Mouse (Mus musculus): Measurements from ENCODE around the gene Fam13a. TPM values are rescaled to one million over a fixed set of nuclear protein-coding genes. Genes with fewer than 3 reads are reported as not detected.
A peak's percentile ranks its signal among the peaks of the same experiment; 100 is the strongest.

Gene Fam13a
- polyA plus RNA-seq, 1 experiment = 1.6 TPM

- TF ChIP-seq CTCF (IDR thresholded peaks at IDR 0.05; ENCODE audit: control insufficient read depth, insufficient read depth, low read length) (peak; percentile 14; the same call in 1 of the 2 replicates), POLR2A (IDR thresholded peaks at IDR 0.05; ENCODE audit: borderline replicate concordance, control insufficient read depth, low read depth, low read length) (no peak)
- WGBS = 55% methylated on average over 1 of the region's 1 CpGs
- H3K4me3 ChIP-seq (replicated peaks; ENCODE audit: control insufficient read depth, low read depth, low read length) = no peak overlapping the region
- H3K27ac ChIP-seq (ENCODE audit: control insufficient read depth, insufficient read depth, low read depth, low read length, poor library complexity) = no peak overlapping the region
- no peaks in the 10 kb centered on the region for H3K4me1 ChIP-seq (ENCODE audit: control insufficient read depth, insufficient read depth, low read length)
These were observed 8.0 kb downstream of the Fam13a start for GRCm38 (mm10) chr6:59016336-59016832.

GRCm38 (mm10) chr6:59014760-59015159 is 9.6 kb downstream of the Fam13a start:
- TF ChIP-seq POLR2A (IDR thresholded peaks at IDR 0.05; ENCODE audit: borderline replicate concordance, control insufficient read depth, low read depth, low read length) (no peak), CTCF (IDR thresholded peaks at IDR 0.05; ENCODE audit: control insufficient read depth, insufficient read depth, low read length) (no peak)
- H3K4me1 ChIP-seq (ENCODE audit: control insufficient read depth, insufficient read depth, low read length) = no peaks in the 10 kb centered on the region
- H3K4me3 ChIP-seq (replicated peaks; ENCODE audit: control insufficient read depth, low read depth, low read length) = no peak overlapping the region
- H3K27ac ChIP-seq (ENCODE audit: control insufficient read depth, insufficient read depth, low read depth, low read length, poor library complexity) = no peak overlapping the region
- WGBS = 71% methylated on average over 2 of the region's 2 CpGs

GRCm38 (mm10) chr6:59014088-59014759 is 10.1 kb downstream of the Fam13a start:
- Histone ChIP-seq H3K4me3 (replicated peaks; ENCODE audit: control insufficient read depth, low read depth, low read length) (no peak overlapping the region), H3K27ac (ENCODE audit: control insufficient read depth, insufficient read depth, low read depth, low read length, poor library complexity) (no peak overlapping the region), H3K4me1 (ENCODE audit: control insufficient read depth, insufficient read depth, low read length) (no peaks in the 10 kb centered on the region)
- 80% methylated on average over 8 of the region's 8 CpGs for WGBS
- TF ChIP-seq CTCF (IDR thresholded peaks at IDR 0.05; ENCODE audit: control insufficient read depth, insufficient read depth, low read length) = no peak
- no peak for TF ChIP-seq POLR2A (IDR thresholded peaks at IDR 0.05; ENCODE audit: borderline replicate concordance, control insufficient read depth, low read depth, low read length)

GRCm38 (mm10) chr6:59010792-59011191 is 13.6 kb downstream of the Fam13a start:
- TF ChIP-seq POLR2A (IDR thresholded peaks at IDR 0.05; ENCODE audit: borderline replicate concordance, control insufficient read depth, low read depth, low read length) (no peak), CTCF (IDR thresholded peaks at IDR 0.05; ENCODE audit: control insufficient read depth, insufficient read depth, low read length) (no peak)
- no peak overlapping the region for H3K27ac ChIP-seq (ENCODE audit: control insufficient read depth, insufficient read depth, low read depth, low read length, poor library complexity)
- no peak overlapping the region for H3K4me3 ChIP-seq (replicated peaks; ENCODE audit: control insufficient read depth, low read depth, low read length)
- no peaks in the 10 kb centered on the region for H3K4me1 ChIP-seq (ENCODE audit: control insufficient read depth, insufficient read depth, low read length)
- WGBS = 85% methylated on average over 3 of the region's 3 CpGs

- WGBS = 83% methylated on average over 5 of the region's 5 CpGs
These were observed 19.7 kb downstream of the Fam13a start for GRCm38 (mm10) chr6:59004630-59005029.

GRCm38 (mm10) chr6:58999044-58999453 is 25.3 kb downstream of the Fam13a start:
- Histone ChIP-seq H3K4me1 (ENCODE audit: control insufficient read depth, insufficient read depth, low read length) (no peaks in the 10 kb centered on the region; the same call in 1 of the 2 replicates), H3K27ac (ENCODE audit: control insufficient read depth, insufficient read depth, low read depth, low read length, poor library complexity) (peak overlapping the region; percentile 60; the same call in 1 of the 2 replicates), H3K4me3 (replicated peaks; ENCODE audit: control insufficient read depth, low read depth, low read length) (no peak overlapping the region)
- 13% methylated on average over 4 of the region's 4 CpGs for WGBS
- TF ChIP-seq CTCF (IDR thresholded peaks at IDR 0.05; ENCODE audit: control insufficient read depth, insufficient read depth, low read length) (no peak), POLR2A (IDR thresholded peaks at IDR 0.05; ENCODE audit: borderline replicate concordance, control insufficient read depth, low read depth, low read length) (no peak)

More at GRCm38 (mm10) chr6:59004630-59005029, 19.7 kb downstream of the Fam13a start:
- H3K4me3 ChIP-seq (replicated peaks; ENCODE audit: control insufficient read depth, low read depth, low read length) = no peak overlapping the region
- no peak overlapping the region for H3K27ac ChIP-seq (ENCODE audit: control insufficient read depth, insufficient read depth, low read depth, low read length, poor library complexity)
- TF ChIP-seq POLR2A (IDR thresholded peaks at IDR 0.05; ENCODE audit: borderline replicate concordance, control insufficient read depth, low read depth, low read length) (no peak), CTCF (IDR thresholded peaks at IDR 0.05; ENCODE audit: control insufficient read depth, insufficient read depth, low read length) (no peak)
- no peaks in the 10 kb centered on the region; the same call in 1 of the 2 replicates for H3K4me1 ChIP-seq (ENCODE audit: control insufficient read depth, insufficient read depth, low read length)

GRCm38 (mm10) chr6:58998528-58998927 is 25.8 kb downstream of the Fam13a start:
- H3K27ac ChIP-seq (ENCODE audit: control insufficient read depth, insufficient read depth, low read depth, low read length, poor library complexity) = peak overlapping the region; percentile 60
- H3K4me3 ChIP-seq (replicated peaks; ENCODE audit: control insufficient read depth, low read depth, low read length) = no peak overlapping the region
- WGBS = 68% methylated on average over 4 of the region's 4 CpGs
- TF ChIP-seq POLR2A (IDR thresholded peaks at IDR 0.05; ENCODE audit: borderline replicate concordance, control insufficient read depth, low read depth, low read length) (no peak), CTCF (IDR thresholded peaks at IDR 0.05; ENCODE audit: control insufficient read depth, insufficient read depth, low read length) (no peak)
- H3K4me1 ChIP-seq (ENCODE audit: control insufficient read depth, insufficient read depth, low read length) = no peaks in the 10 kb centered on the region; the same call in 1 of the 2 replicates

GRCm38 (mm10) chr6:58989149-58989548 is 35.2 kb downstream of the Fam13a start:
- WGBS = 83% methylated on average over 3 of the region's 3 CpGs
- no peaks in the 10 kb centered on the region for H3K4me1 ChIP-seq (ENCODE audit: control insufficient read depth, insufficient read depth, low read length)
- no peak overlapping the region for H3K27ac ChIP-seq (ENCODE audit: control insufficient read depth, insufficient read depth, low read depth, low read length, poor library complexity)
- TF ChIP-seq CTCF (IDR thresholded peaks at IDR 0.05; ENCODE audit: control insufficient read depth, insufficient read depth, low read length) (no peak), POLR2A (IDR thresholded peaks at IDR 0.05; ENCODE audit: borderline replicate concordance, control insufficient read depth, low read depth, low read length) (no peak)
- no peak overlapping the region for H3K4me3 ChIP-seq (replicated peaks; ENCODE audit: control insufficient read depth, low read depth, low read length)

All from bone marrow, adult 2 months (tissue).